Mouse (Mus musculus) cerebellum, adult 2 months (tissue): ENCODE results near the gene Slc6a12.

Experiments used
- CTCF ChIP-seq: fragments of 200-500 bp; IDR thresholded peaks from 2 replicates; pipeline ENCODE4 v1.5.1; 2011; ENCODE audit warnings: low read depth, mild to moderate bottlenecking, control low read depth, low read length, moderate library complexity, borderline replicate concordance; ENCODE audit not compliant: insufficient read depth
- POLR2A ChIP-seq: fragments of 200-500 bp; IDR thresholded peaks from 2 replicates; pipeline ENCODE4 v1.6.1; 2011; ENCODE audit warnings: low read length, control low read depth, borderline replicate concordance; ENCODE audit not compliant: insufficient read depth

DNA sequence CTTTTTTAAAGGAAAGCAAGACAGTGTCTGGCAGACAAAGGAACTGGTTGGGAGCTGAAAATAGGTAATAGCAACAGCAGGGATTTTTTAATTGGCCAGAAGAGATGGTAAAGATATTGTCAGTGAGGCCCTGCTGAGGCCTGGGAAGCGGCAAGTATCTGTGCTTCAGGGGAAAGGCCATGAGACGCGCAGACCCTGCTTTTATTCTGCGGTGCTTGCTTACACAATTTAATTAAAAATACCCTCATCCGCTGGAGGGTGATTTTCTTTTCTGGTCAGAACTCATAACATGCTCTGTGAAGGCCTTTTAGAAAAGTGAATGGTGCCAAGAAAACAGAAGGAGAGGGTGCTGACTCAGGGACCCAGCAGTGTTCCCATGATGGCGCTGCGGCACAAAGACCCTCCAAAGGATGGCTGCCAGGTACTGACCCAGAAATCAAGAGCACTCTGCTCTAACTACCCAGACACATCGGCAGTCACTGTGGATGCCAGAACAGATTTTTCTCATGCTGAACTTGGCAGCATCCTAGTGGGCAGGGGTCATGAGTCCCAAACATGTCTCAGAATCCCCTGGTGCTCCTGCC, 59.9 kb downstream of the Slc6a12 start:
- TF ChIP-seq CTCF (no peak), POLR2A (no peak)
